ENCODE assay signal across 10 mouse cellular contexts in genomic region chr11:107864024-107864423, GRCm38 (mm10). TPM values are rescaled to one million over a fixed set of nuclear protein-coding genes. Genes with fewer than 3 reads are reported as not detected.
DNase-seq lines count a peak whose midpoint lies in the region; ATAC-seq lines count a peak whose summit lies in the region.
"Had no signal": no experiment of that assay in that cellular context is flagged by ENCODE, and none has a peak within 500 bp of the region (broad histone marks: within the 10 kb centered on the region; RNA-seq: fewer than 3 reads in every experiment).

No protein-coding gene starts in this region.

- no peak overlapping the region for H3K4me3 ChIP-seq in kidney, embryonic 15.5 days (replicated peaks)
- no peak overlapping the region for H3K4me3 ChIP-seq in neural tube, embryonic 11.5 days (ENCODE audit: low read depth, low read length)
- H3K4me3 ChIP-seq: embryonic facial prominence, embryonic 15.5 days; myocyte had no signal

- no peaks in the 10 kb centered on the region for H3K36me3 ChIP-seq in kidney, embryonic 15.5 days
- H3K36me3 ChIP-seq in neural tube, embryonic 11.5 days (ENCODE audit: control insufficient read depth, insufficient read depth, low read length) = no peaks in the 10 kb centered on the region
- H3K36me3 ChIP-seq: embryonic facial prominence, embryonic 15.5 days had no signal

- no peak overlapping the region for H3K4me2 ChIP-seq in kidney, embryonic 15.5 days
- H3K4me2 ChIP-seq in neural tube, embryonic 11.5 days (ENCODE audit: low read depth) = no peak overlapping the region
- H3K4me2 ChIP-seq: embryonic facial prominence, embryonic 15.5 days had no signal

- intact Hi-C loops in left cerebral cortex, postnatal 14 days (cut with DNase I) = loop anchor here (1.0 kb wide), 1 partner anchor 118 kb away; no protein-coding TSS in a partner anchor

- H3K9me3 ChIP-seq in kidney, embryonic 15.5 days (replicated peaks) = no peaks in the 10 kb centered on the region
- H3K9me3 ChIP-seq in neural tube, embryonic 11.5 days (ENCODE audit: control insufficient read depth, low read length) = no peaks in the 10 kb centered on the region
- H3K9me3 ChIP-seq: embryonic facial prominence, embryonic 15.5 days had no signal

- H3K4me1 ChIP-seq in kidney, embryonic 15.5 days = no peaks in the 10 kb centered on the region
- no peaks in the 10 kb centered on the region for H3K4me1 ChIP-seq in neural tube, embryonic 11.5 days (ENCODE audit: control insufficient read depth, insufficient read depth, low read length)
- H3K4me1 ChIP-seq: embryonic facial prominence, embryonic 15.5 days had no signal

- no peak overlapping the region for H3K9ac ChIP-seq in kidney, embryonic 15.5 days
- no peak overlapping the region for H3K9ac ChIP-seq in neural tube, embryonic 11.5 days (ENCODE audit: low read length)
- H3K9ac ChIP-seq: embryonic facial prominence, embryonic 15.5 days had no signal

- no peak overlapping the region for H3K27ac ChIP-seq in kidney, embryonic 15.5 days
- H3K27ac ChIP-seq in neural tube, embryonic 11.5 days (ENCODE audit: low read depth, low read length) = no peak overlapping the region
- H3K27ac ChIP-seq: embryonic facial prominence, embryonic 15.5 days had no signal

- peak; percentile 67 for DNase-seq in kidney, adult 18-20 months
- DNase-seq in brain, adult 2 months (ENCODE audit: low read depth, low spot score) = peak; percentile 90
- peak; percentile 14 for DNase-seq in fibroblast of lung, adult 2 months (ENCODE audit: low read depth)
- DNase-seq in induced T-regulatory cell, adult 2 months (ENCODE audit: low read depth) = peak; percentile 70
- DNase-seq in left cerebral cortex, postnatal 14 days (ENCODE audit: low spot score in 2 of 2) = peak; percentile 91
- DNase-seq in neural tube, embryonic 11.5 days (ENCODE audit: low spot score) = peak; percentile 75
- DNase-seq in thymus, postnatal 14 days = peak; percentile 59

- no peaks in the 10 kb centered on the region for H3K27me3 ChIP-seq in kidney, embryonic 15.5 days
- no peaks in the 10 kb centered on the region for H3K27me3 ChIP-seq in neural tube, embryonic 11.5 days (ENCODE audit: control insufficient read depth, insufficient read depth, low read length)
- H3K27me3 ChIP-seq: embryonic facial prominence, embryonic 15.5 days had no signal

- WGBS in kidney, embryonic 15.5 days = 6% methylated on average over 4 of the region's 4 CpGs
- 7% methylated on average over 4 of the region's 4 CpGs for WGBS in neural tube, embryonic 11.5 days

- no peak for ATAC-seq in kidney, embryonic 15.5 days (replicated peaks; ENCODE audit: low FRiP score)
- no peak for ATAC-seq in neural tube, embryonic 11.5 days (ENCODE audit: insufficient read depth, low FRiP score, low TSS enrichment)

RNA-seq across cellular contexts. Expression of gene Cacng5, which starts 50.8 kb away (rescaled TPM):
- 0.35 and 1.2 TPM in 2 replicates for polyA plus RNA-seq in kidney, embryonic 15.5 days (2015; fragmentation: Nextera tagmentation; extraction: Ambion mirVana)
- 10 to 100 TPM; 15.7 to 17.5 TPM for total RNA-seq in left cerebral cortex, postnatal 14 days (2021)
- 2.7 and 3.8 TPM in 2 replicates for polyA plus RNA-seq in neural tube, embryonic 11.5 days (2014; fragmentation: Nextera tagmentation; extraction: Ambion mirVana)
- polyA plus RNA-seq: myocyte had no signal

Comparison
In these comparisons a context has a peak if more than half of its experiments do, and no peak if none do; other contexts are left out.
1. DNase-seq: peak in every context shown above with its lines; median percentile 91 in left cerebral cortex, postnatal 14 days; 90 in brain, adult 2 months; 75 in neural tube, embryonic 11.5 days; 70 in induced T-regulatory cell, adult 2 months; 67 in kidney, adult 18-20 months; 59 in thymus, postnatal 14 days; 14 in fibroblast of lung, adult 2 months.